Mouse (Mus musculus): ENCODE results near the gene Gm10447. TPM values are rescaled to one million over a fixed set of nuclear protein-coding genes. Genes with fewer than 3 reads are reported as not detected.
A peak's percentile ranks its signal among the peaks of the same experiment; 100 is the strongest.

The Gm10447 gene
- polyA plus RNA-seq, 1 experiment from 2014 or later: not detected

DNA sequence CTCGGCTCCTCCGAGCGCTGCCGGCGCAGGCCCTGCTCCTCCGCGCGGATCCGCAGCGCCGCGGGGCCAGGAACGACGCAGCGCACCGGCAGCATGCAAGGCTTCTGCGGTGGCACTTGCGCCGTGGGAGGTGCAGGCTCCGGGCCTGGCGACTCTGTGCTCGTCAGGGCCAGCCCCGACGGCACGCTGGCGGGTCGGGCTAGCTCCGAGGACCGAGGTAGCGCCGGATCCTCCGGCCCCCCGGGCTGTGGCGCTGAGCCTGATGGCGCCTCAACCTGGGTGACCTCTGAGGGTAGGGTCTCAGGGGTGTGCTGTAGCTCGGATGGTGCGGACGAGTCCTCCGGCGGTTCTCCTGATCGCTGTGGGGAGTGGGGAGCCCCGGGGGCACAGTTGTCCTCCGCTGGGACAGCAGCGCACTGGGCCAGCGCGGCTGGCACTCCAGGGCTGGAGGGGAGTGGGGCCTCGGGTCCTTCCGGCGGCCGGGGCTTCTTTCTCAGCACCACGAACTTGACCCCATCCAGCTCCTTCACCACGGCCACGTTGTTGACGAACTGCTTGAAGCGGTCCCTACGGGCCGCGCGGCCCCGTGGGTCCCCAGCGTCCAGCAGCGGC, 22.4 kb upstream of the Gm10447 start:
- peak overlapping the region; percentile 49 for H3K9ac ChIP-seq (replicated peaks; ENCODE audit: low read length)
- peaks cover 16% of the 10 kb centered on the region for H3K4me1 ChIP-seq (ENCODE audit: insufficient read depth, low read length)
- H3K4me3 ChIP-seq (ENCODE audit: low read length): peak overlapping the region; percentile 44
- peaks cover 5% of the 10 kb centered on the region for H3K9me3 ChIP-seq (ENCODE audit: low read length)
- no peak overlapping the region for H3K27ac ChIP-seq (ENCODE audit: low read length)
- peaks cover 70% of the 10 kb centered on the region for H3K27me3 ChIP-seq (ENCODE audit: insufficient read depth, low read length)
- ATAC-seq (ENCODE audit: low FRiP score, low TSS enrichment): peak; percentile 47; the same call in 1 of the 2 replicates
- H3K36me3 ChIP-seq (ENCODE audit: insufficient read depth, low read length): no peaks in the 10 kb centered on the region
- peak overlapping the region; percentile 79 for H3K4me2 ChIP-seq (replicated peaks; ENCODE audit: low read depth, low read length)
- WGBS: under 1% methylated on average over 62 of the region's 62 CpGs

DNA sequence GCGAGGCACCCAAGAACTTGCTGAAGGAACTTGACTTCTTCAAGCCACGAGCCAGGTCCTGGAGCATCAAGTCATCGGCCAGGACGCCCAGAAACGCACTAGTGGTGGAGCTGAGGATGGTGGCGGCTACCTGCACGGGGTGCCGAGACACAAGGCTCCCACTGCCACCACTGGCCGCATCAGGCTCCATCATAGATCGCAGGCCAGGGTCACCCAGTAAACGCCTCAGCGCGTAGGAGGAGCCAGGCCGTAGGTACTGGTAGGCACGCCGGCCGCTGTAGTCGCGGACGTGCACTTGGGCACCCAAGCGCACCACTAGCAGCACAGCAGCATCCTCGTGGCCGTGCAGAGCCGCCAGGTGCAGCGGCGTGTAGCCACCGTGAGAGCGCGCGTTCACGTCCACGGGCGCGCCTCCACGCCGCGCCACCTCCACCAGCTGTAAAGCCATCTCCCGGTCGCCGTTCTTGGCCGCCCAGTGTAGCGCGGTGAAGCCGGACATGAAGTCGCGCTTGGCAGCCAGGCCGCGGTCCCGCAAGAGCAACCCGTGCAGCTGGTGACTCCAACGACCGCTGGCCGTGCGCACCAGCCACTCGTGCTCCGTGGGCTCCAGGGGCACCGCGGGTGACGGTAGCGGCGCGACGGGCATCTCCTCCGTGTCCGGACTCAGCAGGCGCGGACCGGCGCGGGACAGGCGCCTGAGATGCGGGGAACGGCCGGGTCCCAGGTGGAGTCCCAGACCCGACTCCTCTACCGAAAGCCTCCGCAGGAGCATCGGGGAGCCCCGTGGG, 21.7 kb upstream of the Gm10447 start:
- 5% methylated on average over 79 of the region's 79 CpGs for WGBS
- peak; percentile 40; the same call in 1 of the 2 replicates for ATAC-seq (ENCODE audit: low FRiP score, low TSS enrichment)

DNA sequence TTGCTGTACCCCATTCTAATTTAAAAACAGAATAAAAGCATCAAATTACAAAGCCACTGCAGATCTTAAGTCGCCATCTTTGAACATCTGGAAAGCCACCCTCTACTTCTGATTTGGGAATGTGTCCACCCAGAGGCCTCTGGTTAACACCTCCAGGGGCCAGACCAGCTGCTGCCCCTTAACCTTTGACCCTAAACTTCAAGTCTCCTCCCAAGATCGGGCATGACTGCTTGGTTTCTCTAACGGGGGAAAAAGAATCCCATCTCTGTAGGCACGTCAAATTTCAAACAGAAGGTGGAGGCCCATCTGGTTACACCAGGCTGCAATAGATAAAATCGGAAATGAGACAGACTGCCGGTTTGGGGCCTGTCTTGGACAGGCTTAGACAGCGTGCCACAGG, 20.9 kb upstream of the Gm10447 start:
- no peak overlapping the region for H3K4me3 ChIP-seq (ENCODE audit: low read length)
- peaks cover 5% of the 10 kb centered on the region for H3K9me3 ChIP-seq (ENCODE audit: low read length)
- no peak overlapping the region for H3K9ac ChIP-seq (replicated peaks; ENCODE audit: low read length)
- peaks cover 16% of the 10 kb centered on the region for H3K4me1 ChIP-seq (ENCODE audit: insufficient read depth, low read length)
- H3K4me2 ChIP-seq (replicated peaks; ENCODE audit: low read depth, low read length): no peak overlapping the region
- no peak for ATAC-seq (ENCODE audit: low FRiP score, low TSS enrichment)
- WGBS: 32% methylated on average over 7 of the region's 7 CpGs
- H3K36me3 ChIP-seq (ENCODE audit: insufficient read depth, low read length): no peaks in the 10 kb centered on the region
- no peak overlapping the region for H3K27ac ChIP-seq (ENCODE audit: low read length)
- H3K27me3 ChIP-seq (ENCODE audit: insufficient read depth, low read length): peaks cover 81% of the 10 kb centered on the region

More for the DNA sequence above, 21.7 kb upstream of the Gm10447 start:
- H3K4me2 ChIP-seq (replicated peaks; ENCODE audit: low read depth, low read length): peak overlapping the region; percentile 79
- H3K27me3 ChIP-seq (ENCODE audit: insufficient read depth, low read length): peaks cover 77% of the 10 kb centered on the region
- H3K4me1 ChIP-seq (ENCODE audit: insufficient read depth, low read length): peaks cover 16% of the 10 kb centered on the region
- H3K36me3 ChIP-seq (ENCODE audit: insufficient read depth, low read length): no peaks in the 10 kb centered on the region
- H3K9me3 ChIP-seq (ENCODE audit: low read length): peaks cover 5% of the 10 kb centered on the region
- peak overlapping the region; percentile 41 for H3K9ac ChIP-seq (replicated peaks; ENCODE audit: low read length)
- no peak overlapping the region for H3K27ac ChIP-seq (ENCODE audit: low read length)
- H3K4me3 ChIP-seq (ENCODE audit: low read length): peak overlapping the region; percentile 44

DNA sequence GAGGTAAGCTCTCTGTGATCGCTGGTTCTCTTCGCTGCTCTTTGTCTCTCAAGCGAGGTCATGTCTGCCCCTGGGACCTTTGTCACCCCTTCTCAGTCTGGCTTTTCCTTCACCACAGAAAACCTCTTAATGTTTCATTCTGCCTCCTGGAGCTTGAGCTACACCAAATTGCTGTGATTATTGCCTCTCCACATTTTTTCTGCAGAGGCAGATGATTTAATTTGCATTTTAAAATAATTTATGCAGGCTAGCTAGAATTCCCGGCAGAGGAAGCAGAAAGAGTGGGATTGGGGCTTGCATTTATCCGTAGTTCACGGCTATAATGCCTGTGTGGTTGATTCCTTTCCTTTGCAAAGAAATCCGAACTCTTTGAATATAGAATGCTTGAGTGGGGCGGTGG, 18.7 kb upstream of the Gm10447 start:
- H3K4me1 ChIP-seq (ENCODE audit: insufficient read depth, low read length): peaks cover 18% of the 10 kb centered on the region
- H3K4me3 ChIP-seq (ENCODE audit: low read length): no peak overlapping the region
- H3K27me3 ChIP-seq (ENCODE audit: insufficient read depth, low read length): peaks cover 82% of the 10 kb centered on the region
- 26% methylated on average over 8 of the region's 8 CpGs for WGBS
- no peak overlapping the region for H3K9ac ChIP-seq (replicated peaks; ENCODE audit: low read length)
- H3K27ac ChIP-seq (ENCODE audit: low read length): no peak overlapping the region
- no peak overlapping the region for H3K4me2 ChIP-seq (replicated peaks; ENCODE audit: low read depth, low read length)
- H3K36me3 ChIP-seq (ENCODE audit: insufficient read depth, low read length): no peaks in the 10 kb centered on the region
- H3K9me3 ChIP-seq (ENCODE audit: low read length): peaks cover 5% of the 10 kb centered on the region
- no peak for ATAC-seq (ENCODE audit: low FRiP score, low TSS enrichment)

DNA sequence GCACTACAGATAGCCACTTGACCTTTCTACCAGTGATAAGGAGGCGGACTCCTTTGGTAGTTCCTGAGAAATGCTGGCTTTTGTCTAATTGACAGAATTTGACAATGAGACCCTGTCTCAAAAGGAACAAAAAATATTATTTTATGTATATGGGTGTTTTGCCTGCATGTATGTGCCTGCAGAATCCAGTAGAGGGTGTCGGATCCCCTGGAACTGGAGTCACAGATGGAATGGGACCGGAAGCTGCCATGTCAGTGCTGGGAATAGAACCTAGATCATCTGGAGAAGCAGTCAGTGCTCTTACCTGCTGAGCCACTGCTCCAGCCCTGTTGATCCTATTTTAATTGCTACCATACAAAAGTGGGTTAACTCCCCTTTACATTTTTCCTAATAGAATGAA, 15.8 kb upstream of the Gm10447 start:
- WGBS: 84% methylated on average over 3 of the region's 3 CpGs
- ATAC-seq (ENCODE audit: low FRiP score, low TSS enrichment): no peak
- Histone ChIP-seq H3K9me3 (ENCODE audit: low read length) (no peaks in the 10 kb centered on the region), H3K27me3 (ENCODE audit: insufficient read depth, low read length) (peaks cover 65% of the 10 kb centered on the region), H3K27ac (ENCODE audit: low read length) (no peak overlapping the region), H3K36me3 (ENCODE audit: insufficient read depth, low read length) (no peaks in the 10 kb centered on the region), H3K4me3 (ENCODE audit: low read length) (no peak overlapping the region), H3K9ac (replicated peaks; ENCODE audit: low read length) (no peak overlapping the region), H3K4me2 (replicated peaks; ENCODE audit: low read depth, low read length) (no peak overlapping the region), H3K4me1 (ENCODE audit: insufficient read depth, low read length) (peaks cover 8% of the 10 kb centered on the region; the same call in 1 of the 2 replicates)

DNA sequence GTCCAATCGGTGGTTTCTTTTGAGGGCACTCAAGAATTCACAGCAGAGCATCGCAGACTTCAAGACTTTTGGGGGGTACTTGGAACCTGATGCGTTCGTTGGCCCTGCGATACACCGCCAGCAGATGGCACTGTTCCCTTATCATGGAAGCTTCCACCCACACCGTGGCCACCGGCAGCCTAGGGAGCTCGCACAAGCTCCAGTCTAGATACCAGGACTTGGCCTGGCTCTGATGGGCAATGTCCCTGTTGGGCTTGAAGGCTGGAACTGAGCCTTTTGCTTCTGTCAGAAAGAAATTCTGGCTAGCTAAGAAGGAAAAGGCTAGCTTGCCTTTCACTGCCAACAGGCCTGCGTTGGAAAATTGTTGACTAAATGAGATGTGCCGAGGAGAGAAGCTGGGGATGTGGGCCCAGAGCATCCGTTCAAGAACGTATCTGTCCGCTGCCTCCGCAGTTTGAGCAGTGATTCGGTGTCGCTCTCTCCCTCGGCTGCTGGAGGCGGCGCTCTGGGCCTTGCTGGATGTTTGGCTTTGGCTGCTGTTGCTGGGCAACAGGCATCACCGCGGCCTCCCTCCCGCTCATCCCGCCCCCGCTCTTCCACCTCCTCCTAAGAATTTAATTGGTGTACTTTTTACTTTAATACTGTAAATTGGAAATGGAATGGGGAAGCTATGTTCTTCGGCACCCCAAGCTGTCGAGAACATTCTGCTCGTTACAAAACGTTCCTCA, 13.2 kb upstream of the Gm10447 start, which contains the start of gene Gm9837:
TSS of gene Gm9837 (minus strand) at position 512 of the 728 bp plus-strand sequence.
- Histone ChIP-seq H3K27me3 (ENCODE audit: insufficient read depth, low read length) (peaks cover 66% of the 10 kb centered on the region), H3K36me3 (ENCODE audit: insufficient read depth, low read length) (no peaks in the 10 kb centered on the region), H3K9ac (replicated peaks; ENCODE audit: low read length) (peak within 1 kb of the TSS; percentile 27; the same call in 1 of the 2 replicates), H3K9me3 (ENCODE audit: low read length) (no peaks in the 10 kb centered on the region), H3K27ac (ENCODE audit: low read length) (no peak within 1 kb of the TSS), H3K4me1 (ENCODE audit: insufficient read depth, low read length) (peaks cover 16% of the 10 kb centered on the region), H3K4me3 (ENCODE audit: low read length) (peak within 1 kb of the TSS; percentile 20), H3K4me2 (replicated peaks; ENCODE audit: low read depth, low read length) (peak within 1 kb of the TSS; percentile 44)
- WGBS: 5% methylated on average over 29 of the region's 29 CpGs
- peak; percentile 86; the same call in 1 of the 2 replicates for ATAC-seq (ENCODE audit: low FRiP score, low TSS enrichment)

DNA sequence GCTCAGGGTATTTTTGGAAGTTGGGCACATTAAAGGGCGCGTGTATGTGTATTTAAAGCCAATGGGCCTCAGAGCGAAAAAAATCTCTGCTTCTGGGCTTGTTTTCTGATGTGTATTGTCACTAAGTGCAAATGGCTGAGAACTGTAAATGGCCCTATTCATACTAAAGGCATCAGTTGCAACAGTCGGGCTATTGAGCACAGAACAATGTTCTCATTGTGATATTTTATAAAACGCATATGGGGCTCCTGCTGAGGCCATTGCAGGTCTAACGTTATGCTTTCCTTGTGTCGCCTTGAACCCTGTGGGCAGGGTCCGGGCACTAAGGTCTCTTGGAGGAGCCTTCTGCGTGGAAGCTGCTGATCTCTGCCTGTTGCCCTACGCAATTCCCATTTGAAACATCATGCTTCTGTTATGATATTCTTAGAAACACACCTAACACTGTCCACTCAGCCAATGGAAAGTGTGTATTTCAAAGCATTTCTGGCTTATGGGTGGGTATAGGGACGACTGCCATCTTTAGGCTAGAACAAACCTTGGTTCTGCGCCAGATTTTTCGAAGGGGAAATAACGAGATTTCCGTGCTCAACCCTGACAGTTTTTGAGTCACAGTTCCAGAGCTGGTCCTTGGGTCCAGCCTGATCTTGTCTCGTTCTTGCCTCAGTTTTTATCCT, 12.5 kb upstream of the Gm10447 start:
- Histone ChIP-seq H3K4me1 (ENCODE audit: insufficient read depth, low read length) (peaks cover 16% of the 10 kb centered on the region), H3K36me3 (ENCODE audit: insufficient read depth, low read length) (no peaks in the 10 kb centered on the region), H3K4me2 (replicated peaks; ENCODE audit: low read depth, low read length) (peak overlapping the region; percentile 44), H3K9ac (replicated peaks; ENCODE audit: low read length) (peak overlapping the region; percentile 27; the same call in 1 of the 2 replicates), H3K27ac (ENCODE audit: low read length) (no peak overlapping the region), H3K9me3 (ENCODE audit: low read length) (no peaks in the 10 kb centered on the region), H3K4me3 (ENCODE audit: low read length) (peak overlapping the region; percentile 20; the same call in 1 of the 2 replicates), H3K27me3 (ENCODE audit: insufficient read depth, low read length) (peaks cover 66% of the 10 kb centered on the region)
- 45% methylated on average over 16 of the region's 16 CpGs for WGBS
- no peak for ATAC-seq (ENCODE audit: low FRiP score, low TSS enrichment)

DNA sequence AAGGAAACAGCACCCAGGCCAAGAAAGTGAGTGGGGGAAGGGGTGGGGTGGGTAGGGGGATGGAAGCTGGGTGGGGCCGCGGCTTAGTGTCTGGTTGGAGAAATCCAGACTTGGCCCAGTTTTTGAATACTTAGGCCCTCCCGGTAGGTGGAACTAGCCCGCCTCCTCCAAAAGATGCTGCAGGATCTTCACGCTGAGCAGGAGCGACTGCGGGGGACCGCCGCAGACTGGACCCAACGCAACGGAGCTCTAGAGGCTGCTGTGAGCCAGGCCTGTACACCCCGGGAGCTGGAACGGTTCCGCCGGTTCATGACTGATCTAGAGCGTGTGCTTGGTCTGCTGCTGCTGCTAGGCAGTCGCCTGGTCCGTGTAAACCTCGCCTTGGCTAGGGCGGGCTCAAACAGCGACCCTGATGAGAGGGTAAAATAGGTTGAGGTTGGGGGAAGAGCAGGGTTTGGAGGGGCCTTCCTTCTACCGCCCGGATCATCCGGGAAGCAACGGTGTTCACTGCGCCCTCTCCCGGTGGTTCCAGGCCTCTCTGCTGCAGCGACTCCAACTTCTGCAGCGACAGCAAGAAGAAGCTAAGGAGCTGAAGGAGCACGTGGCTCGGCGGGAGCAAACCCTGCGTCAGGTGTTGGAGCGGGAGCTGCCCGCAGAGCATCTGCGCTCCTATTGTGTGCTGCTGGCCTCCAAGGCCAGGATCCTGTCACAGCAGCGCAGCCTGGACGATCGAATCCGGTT, 9.5 kb upstream of the Gm10447 start:
- Histone ChIP-seq H3K4me2 (replicated peaks; ENCODE audit: low read depth, low read length) (peak overlapping the region; percentile 67), H3K36me3 (ENCODE audit: insufficient read depth, low read length) (no peaks in the 10 kb centered on the region), H3K9ac (replicated peaks; ENCODE audit: low read length) (peak overlapping the region; percentile 64), H3K27ac (ENCODE audit: low read length) (no peak overlapping the region), H3K9me3 (ENCODE audit: low read length) (no peaks in the 10 kb centered on the region), H3K27me3 (ENCODE audit: insufficient read depth, low read length) (peaks cover 73% of the 10 kb centered on the region), H3K4me3 (ENCODE audit: low read length) (peak overlapping the region; percentile 46), H3K4me1 (ENCODE audit: insufficient read depth, low read length) (peaks cover 37% of the 10 kb centered on the region)
- 7% methylated on average over 40 of the region's 40 CpGs for WGBS
- peak; percentile 26; the same call in 1 of the 2 replicates for ATAC-seq (ENCODE audit: low FRiP score, low TSS enrichment)

All from kidney, embryonic 16.5 days (tissue).